Mouse (Mus musculus) liver, adult 2 months (tissue): ENCODE measurements around the gene Cntn5. TPM values are rescaled to one million over a fixed set of nuclear protein-coding genes. Genes with fewer than 3 reads are reported as not detected.
A peak's percentile ranks its signal among the peaks of the same experiment; 100 is the strongest.

Source experiments
- DNase-seq: peaks from one replicate; pipeline ENCODE4 v3.0.0-alpha.2; 2011; ENCODE audit warnings: low read depth, low spot score; ENCODE audit errors: extremely low read depth
- H3K27ac ChIP-seq: fragments of 200-500 bp; replicated peaks from 2 replicates; pipeline ENCODE4 v1.5.1; 2012; ENCODE audit warnings: low read depth, mild to moderate bottlenecking, control low read depth, inconsistent platforms, low read length; ENCODE audit not compliant: insufficient read depth
- H3K27me3 ChIP-seq: fragments of 200-500 bp; 2 replicates; pipeline ENCODE4 v1.6.1; 2012; ENCODE audit warnings: mild to moderate bottlenecking, moderate library complexity, low read length, inconsistent platforms; ENCODE audit not compliant: control insufficient read depth, insufficient read depth
- H3K36me3 ChIP-seq: fragments of 200-500 bp; 2 replicates; pipeline ENCODE4 v1.6.1; 2012; ENCODE audit warnings: low read length, inconsistent platforms; ENCODE audit not compliant: control insufficient read depth, insufficient read depth
- H3K4me1 ChIP-seq: fragments of 200-500 bp; 2 replicates; pipeline ENCODE4 v1.6.1; 2011; ENCODE audit warnings: low read length; ENCODE audit not compliant: control insufficient read depth, insufficient read depth
- H3K4me3 ChIP-seq: fragments of 200-500 bp; 2 replicates; pipeline ENCODE4 v1.5.1; 2011; ENCODE audit warnings: low read depth, mild to moderate bottlenecking, control low read depth, low read length, moderate library complexity; ENCODE audit not compliant: insufficient read depth
- H3K79me2 ChIP-seq: fragments of 200-500 bp; 2 replicates; pipeline ENCODE4 v1.6.1; 2012; ENCODE audit warnings: inconsistent platforms, mild to moderate bottlenecking, low read length, moderate library complexity; ENCODE audit not compliant: control insufficient read depth, insufficient read depth
- H3K9ac ChIP-seq: fragments of 200-500 bp; 2 replicates; pipeline ENCODE4 v1.6.1; 2012; ENCODE audit warnings: low read depth, mild to moderate bottlenecking, control low read depth, inconsistent platforms, low read length
- CTCF ChIP-seq: fragments of 200-500 bp; IDR thresholded peaks from 2 replicates; pipeline ENCODE4 v1.5.1; 2011; ENCODE audit warnings: low read depth, low read length, control low read depth
- POLR2A ChIP-seq: fragments of 200-500 bp; IDR thresholded peaks from 2 replicates; pipeline ENCODE4 v1.6.1; 2011; ENCODE audit warnings: low read length, control low read depth; ENCODE audit not compliant: insufficient read depth; ENCODE audit errors: extremely low read depth
- WGBS: fragments of 180-500 bp; shearing (Covaris S2); methylation state at CpG from one replicate; pipeline ENCODE4 v1.1.7; 2018; 5-methylcytosine and 5-hydroxymethylcytosine counted together
- polyA plus RNA-seq: library from polyadenylated mRNA; depleted of rRNA; stranded (reverse); fragments of >200 nt; gene quantifications from 2 replicates; pipeline ENCODE4 v1.2.3, GENCODE M21; 2012
- total RNA-seq: library from RNA; depleted of rRNA; stranded (reverse); fragments of >200 nt; gene quantifications from 2 replicates; pipeline ENCODE4 v1.2.3, GENCODE M21; 2014

The Cntn5 gene
- total and polyA plus RNA-seq, 2 experiments = not detected

GRCm38 (mm10) chr9:9673277-9674049, 1231.1 kb downstream of the Cntn5 start:
- 11% methylated on average over 13 of the region's 13 CpGs for WGBS
- H3K27ac ChIP-seq = no peak overlapping the region
- H3K9ac ChIP-seq = no peak overlapping the region
- no peaks in the 10 kb centered on the region for H3K79me2 ChIP-seq
- H3K4me3 ChIP-seq = no peak overlapping the region
- H3K4me1 ChIP-seq = no peaks in the 10 kb centered on the region
- H3K27me3 ChIP-seq = no peaks in the 10 kb centered on the region
- no peaks in the 10 kb centered on the region for H3K36me3 ChIP-seq
- DNase-seq = peak; percentile 10
- TF ChIP-seq POLR2A (no peak), CTCF (no peak)

DNA sequence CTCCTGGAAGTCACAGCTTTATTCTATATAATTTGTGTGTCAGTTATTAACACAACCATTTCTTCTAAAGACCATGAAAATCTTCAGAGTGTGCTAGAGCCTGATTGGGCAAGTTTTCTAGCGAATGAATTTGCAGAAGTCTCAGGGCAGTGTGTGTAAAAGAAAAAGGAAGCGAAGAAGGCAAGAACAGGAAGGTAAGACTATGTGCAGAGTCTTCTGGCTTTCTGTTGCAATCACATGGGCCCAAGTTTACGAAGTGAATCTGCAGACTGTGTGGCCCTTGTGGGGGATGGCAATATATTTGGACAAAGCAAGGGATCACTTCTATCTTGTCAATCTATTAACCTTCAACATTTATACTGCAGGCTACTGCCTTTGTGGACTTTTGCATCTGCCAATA, 1251.1 kb downstream of the Cntn5 start:
- no peaks in the 10 kb centered on the region for H3K79me2 ChIP-seq
- no peak overlapping the region for H3K4me3 ChIP-seq
- H3K9ac ChIP-seq = no peak overlapping the region
- H3K4me1 ChIP-seq = no peaks in the 10 kb centered on the region
- no peak for TF ChIP-seq CTCF
- no peak for TF ChIP-seq POLR2A
- DNase-seq = peak; percentile 26
- WGBS = 72% methylated on average over 3 of the region's 3 CpGs
- H3K27me3 ChIP-seq = no peaks in the 10 kb centered on the region
- H3K27ac ChIP-seq = no peak overlapping the region
- H3K36me3 ChIP-seq = no peaks in the 10 kb centered on the region

GRCm38 (mm10) chr9:9647361-9647760, 1257.2 kb downstream of the Cntn5 start:
- no peak overlapping the region for H3K4me3 ChIP-seq
- no peak overlapping the region for H3K9ac ChIP-seq
- no peak for TF ChIP-seq POLR2A
- TF ChIP-seq CTCF = no peak
- no peaks in the 10 kb centered on the region for H3K36me3 ChIP-seq
- 67% methylated on average over 3 of the region's 3 CpGs for WGBS
- H3K79me2 ChIP-seq = no peaks in the 10 kb centered on the region
- no peak for DNase-seq
- no peaks in the 10 kb centered on the region for H3K27me3 ChIP-seq
- H3K27ac ChIP-seq = no peak overlapping the region
- H3K4me1 ChIP-seq = no peaks in the 10 kb centered on the region

DNA sequence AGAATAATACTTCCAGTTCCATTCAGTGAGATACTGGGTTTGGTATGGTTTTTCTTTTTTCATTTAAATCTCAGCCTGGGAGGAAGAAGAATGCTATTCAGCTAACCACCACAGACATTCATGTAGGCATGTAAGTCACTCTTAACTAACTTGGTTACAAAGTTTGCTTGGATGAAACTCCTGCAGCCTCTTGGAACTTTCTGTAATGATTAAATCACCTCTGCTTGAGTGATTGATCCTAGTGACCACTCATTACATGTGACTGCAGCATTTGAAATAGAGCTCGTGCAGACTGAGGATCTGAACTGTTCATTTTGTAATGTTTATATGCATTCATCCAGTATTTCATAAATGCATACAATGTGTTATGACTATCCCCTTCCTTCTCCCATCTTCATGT, 1258.3 kb downstream of the Cntn5 start:
- DNase-seq = no peak
- no peak overlapping the region for H3K4me3 ChIP-seq
- TF ChIP-seq CTCF = no peak
- TF ChIP-seq POLR2A = no peak
- no peak overlapping the region for H3K27ac ChIP-seq
- no peaks in the 10 kb centered on the region for H3K79me2 ChIP-seq
- H3K36me3 ChIP-seq = no peaks in the 10 kb centered on the region
- H3K4me1 ChIP-seq = no peaks in the 10 kb centered on the region
- no peaks in the 10 kb centered on the region for H3K27me3 ChIP-seq
- WGBS = 69% methylated on average over 1 of the region's 1 CpGs
- no peak overlapping the region for H3K9ac ChIP-seq
